Mouse (Mus musculus) embryonic facial prominence, embryonic 13.5 days (tissue): ENCODE results near the gene Tmem120a. TPM values are rescaled to one million over a fixed set of nuclear protein-coding genes. Genes with fewer than 3 reads are reported as not detected.

Experiments used
- ATAC-seq: fragments of 200-750 bp; cut with Nextera tagmentation; 2 replicates; pipeline ENCODE4 v1.8.0; 2017; ENCODE audit warnings: low read depth; ENCODE audit not compliant: insufficient number of reproducible peaks, insufficient read depth, low FRiP score, low TSS enrichment
- H3K27ac ChIP-seq: fragments of 300-500 bp; sonication (generic); 2 replicates; pipeline ENCODE4 v1.5.1; 2015; ENCODE audit warnings: moderate library complexity, mild to moderate bottlenecking, inconsistent platforms
- H3K27me3 ChIP-seq: fragments of 300-500 bp; sonication (generic); 2 replicates; pipeline ENCODE4 v1.6.1; 2015; ENCODE audit warnings: mild to moderate bottlenecking, inconsistent platforms
- H3K36me3 ChIP-seq: fragments of 300-500 bp; sonication (generic); 2 replicates; pipeline ENCODE4 v1.6.1; 2015; ENCODE audit warnings: mild to moderate bottlenecking, inconsistent platforms
- H3K4me1 ChIP-seq: fragments of 300-500 bp; sonication (generic); 2 replicates; pipeline ENCODE4 v1.6.1; 2015; ENCODE audit warnings: inconsistent platforms
- H3K4me2 ChIP-seq: fragments of 300-500 bp; sonication (generic); 2 replicates; pipeline ENCODE4 v1.6.1; 2015; ENCODE audit warnings: moderate library complexity, mild to moderate bottlenecking, inconsistent platforms
- H3K4me3 ChIP-seq: fragments of 300-500 bp; sonication (generic); 2 replicates; pipeline ENCODE4 v1.5.1; 2015; ENCODE audit warnings: mild to moderate bottlenecking, inconsistent platforms
- H3K9ac ChIP-seq: fragments of 300-500 bp; sonication (generic); 2 replicates; pipeline ENCODE4 v1.6.1; 2015; ENCODE audit warnings: mild to moderate bottlenecking, inconsistent platforms
- H3K9me3 ChIP-seq: fragments of 300-500 bp; sonication (generic); 2 replicates; pipeline ENCODE4 v1.6.1; 2016; ENCODE audit warnings: inconsistent platforms
- WGBS: fragments of 180-500 bp; shearing (Covaris S2); methylation state at CpG from one replicate; pipeline ENCODE4 v1.1.7; 2015; ENCODE audit warnings: mixed read lengths; 5-methylcytosine and 5-hydroxymethylcytosine counted together
- polyA plus RNA-seq: library from polyadenylated mRNA; unstranded; fragments of >200 nt; fragmentation: Nextera tagmentation; extraction: Ambion mirVana; gene quantifications from 2 replicates; pipeline ENCODE4 v1.2.1, GENCODE M21; 2015

Tmem120a gene
- polyA plus RNA-seq, 1 experiment from 2014 or later: 46.8 TPM

- H3K27me3 ChIP-seq: no peaks in the 10 kb centered on the region
- 91% methylated on average over 10 of the region's 10 CpGs for WGBS
- no peaks in the 10 kb centered on the region for H3K9me3 ChIP-seq
- ATAC-seq: no peak
- peaks cover 79% of the 10 kb centered on the region for H3K36me3 ChIP-seq
- H3K9ac ChIP-seq: no peak overlapping the region
- H3K4me3 ChIP-seq: no peak overlapping the region
- no peak overlapping the region for H3K4me2 ChIP-seq
- peaks cover 17% of the 10 kb centered on the region for H3K4me1 ChIP-seq
- H3K27ac ChIP-seq: no peak overlapping the region
These were observed 13.3 kb downstream of the Tmem120a start for GRCm38 (mm10) chr5:135730916-135731315.

DNA sequence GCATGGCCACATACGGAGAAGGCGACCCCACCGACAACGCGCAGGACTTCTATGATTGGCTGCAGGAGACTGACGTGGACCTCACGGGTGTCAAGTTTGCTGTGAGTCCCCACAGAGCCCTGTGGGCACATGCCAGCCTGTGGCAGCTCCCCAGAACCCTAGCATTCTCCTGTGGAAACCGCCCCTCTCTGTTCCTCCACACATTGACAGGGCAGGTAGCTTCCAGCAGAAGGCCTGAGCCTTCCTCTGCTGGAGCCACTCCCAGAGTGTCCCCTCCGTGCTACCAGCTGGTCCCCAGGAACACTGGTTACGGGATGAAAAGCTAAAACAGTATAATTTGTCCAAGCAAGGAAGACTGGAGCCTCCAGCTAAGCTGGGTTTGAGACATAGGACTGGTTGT lies 14.0 kb downstream of the Tmem120a start:
- Histone ChIP-seq H3K4me1 (peaks cover 24% of the 10 kb centered on the region), H3K9ac (no peak overlapping the region), H3K9me3 (no peaks in the 10 kb centered on the region), H3K27me3 (no peaks in the 10 kb centered on the region), H3K4me3 (no peak overlapping the region), H3K36me3 (peaks cover 73% of the 10 kb centered on the region), H3K27ac (no peak overlapping the region), H3K4me2 (no peak overlapping the region)
- ATAC-seq: no peak
- WGBS: 93% methylated on average over 10 of the region's 10 CpGs

DNA sequence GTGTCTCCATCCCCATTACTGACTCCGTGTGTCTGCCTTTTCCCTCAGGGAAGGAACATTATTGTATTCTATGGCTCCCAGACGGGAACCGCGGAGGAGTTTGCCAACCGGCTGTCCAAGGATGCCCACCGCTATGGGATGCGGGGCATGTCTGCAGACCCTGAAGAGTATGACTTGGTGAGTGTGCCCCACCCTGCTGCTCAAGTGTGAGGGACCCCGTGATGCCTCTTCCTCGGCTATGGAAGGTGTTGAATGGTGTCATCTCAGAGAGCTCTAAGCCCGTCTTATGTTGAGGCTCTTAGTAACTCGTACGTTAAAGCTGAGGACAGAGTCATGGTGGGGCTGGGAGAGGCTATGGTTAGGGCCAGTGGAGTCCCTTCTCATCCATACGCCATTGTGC lies 14.9 kb downstream of the Tmem120a start:
- Histone ChIP-seq H3K4me2 (no peak overlapping the region), H3K4me3 (no peak overlapping the region), H3K9me3 (no peaks in the 10 kb centered on the region), H3K9ac (no peak overlapping the region), H3K27ac (no peak overlapping the region), H3K27me3 (no peaks in the 10 kb centered on the region), H3K36me3 (peaks cover 63% of the 10 kb centered on the region), H3K4me1 (peaks cover 33% of the 10 kb centered on the region)
- no peak for ATAC-seq
- 91% methylated on average over 13 of the region's 13 CpGs for WGBS

- Histone ChIP-seq H3K4me2 (no peak overlapping the region), H3K4me1 (peaks cover 41% of the 10 kb centered on the region), H3K4me3 (no peak overlapping the region), H3K9ac (no peak overlapping the region), H3K36me3 (peaks cover 54% of the 10 kb centered on the region), H3K27ac (no peak overlapping the region), H3K27me3 (no peaks in the 10 kb centered on the region), H3K9me3 (no peaks in the 10 kb centered on the region)
- 94% methylated on average over 13 of the region's 13 CpGs for WGBS
- no peak for ATAC-seq
These were observed 15.9 kb downstream of the Tmem120a start for GRCm38 (mm10) chr5:135728361-135728760.

DNA sequence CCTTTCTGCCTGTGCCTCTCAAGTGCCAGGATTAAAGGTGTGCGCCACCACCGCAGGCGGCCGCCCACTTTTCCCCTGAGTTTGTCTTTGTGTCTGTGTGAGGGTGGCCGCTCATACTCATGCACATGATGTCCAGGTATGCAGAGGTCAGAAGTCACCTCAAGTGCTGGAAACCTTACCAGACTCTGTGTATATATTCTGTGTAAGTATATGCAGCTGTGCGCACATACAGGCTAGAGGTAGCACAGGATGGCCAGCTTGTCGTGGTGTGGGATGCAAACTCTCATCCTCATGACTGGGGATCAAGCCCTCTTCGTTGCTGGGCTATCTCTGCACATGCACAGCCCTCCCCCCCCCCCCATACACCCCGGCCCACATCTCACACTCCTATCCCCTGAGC lies 16.4 kb downstream of the Tmem120a start:
- Histone ChIP-seq H3K4me3 (no peak overlapping the region), H3K4me1 (peaks cover 44% of the 10 kb centered on the region), H3K9ac (no peak overlapping the region), H3K36me3 (peaks cover 49% of the 10 kb centered on the region), H3K9me3 (no peaks in the 10 kb centered on the region), H3K4me2 (no peak overlapping the region), H3K27ac (no peak overlapping the region), H3K27me3 (no peaks in the 10 kb centered on the region)
- WGBS: 88% methylated on average over 9 of the region's 9 CpGs
- no peak for ATAC-seq

DNA sequence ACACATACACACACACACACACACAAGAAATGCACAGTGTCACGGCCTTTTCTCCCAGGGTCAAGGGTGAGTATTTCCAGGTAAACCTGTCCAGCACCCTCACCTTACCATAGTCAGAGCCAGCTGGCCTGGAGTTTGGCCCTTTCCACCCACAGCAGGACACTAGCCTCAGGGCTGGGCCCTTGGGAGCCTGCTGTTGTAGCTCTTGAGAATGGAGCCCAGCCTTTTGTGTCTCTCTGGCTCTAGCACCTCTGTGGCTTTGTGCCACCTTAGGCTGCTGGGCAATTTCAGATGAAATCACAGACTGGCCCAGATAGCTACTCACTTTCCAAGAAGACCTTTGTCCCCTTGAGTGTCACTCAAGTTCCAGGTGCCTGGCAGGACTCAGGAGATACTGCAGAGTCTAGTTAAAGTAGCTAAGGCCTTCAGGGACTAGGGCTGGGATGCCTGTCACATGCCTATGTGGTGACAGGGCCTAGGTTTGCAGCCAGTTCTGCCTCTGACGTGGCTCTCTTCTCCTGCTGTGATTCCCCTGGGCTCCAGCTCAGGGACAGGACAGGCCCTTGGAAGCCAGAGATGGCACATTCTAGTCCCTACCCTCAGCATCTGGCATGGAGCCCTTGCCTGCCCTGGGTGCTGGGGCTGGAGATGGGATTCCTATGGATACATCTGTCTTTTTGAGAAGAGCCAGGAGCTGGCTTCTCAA lies 17.5 kb downstream of the Tmem120a start:
- peaks cover 38% of the 10 kb centered on the region for H3K36me3 ChIP-seq

DNA sequence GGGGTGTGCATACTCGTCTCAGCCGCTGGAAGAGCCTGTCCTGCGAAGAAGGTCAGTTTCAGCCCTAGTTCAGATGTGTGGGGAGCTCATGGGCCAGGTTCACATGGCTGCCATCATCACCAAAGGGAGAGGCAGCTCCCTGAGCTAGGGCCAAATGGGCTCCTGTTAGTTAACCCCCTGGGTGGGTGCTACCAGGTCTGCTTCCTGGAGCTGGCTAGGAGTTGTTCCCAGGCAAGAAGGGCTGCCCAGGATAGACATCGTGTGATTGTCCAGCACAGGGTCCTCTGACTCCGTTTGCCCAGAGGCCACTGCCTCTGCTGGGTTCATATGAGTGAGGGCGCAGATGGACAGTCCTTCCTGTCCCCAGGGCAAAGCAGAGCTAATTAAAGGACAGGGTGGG lies 18.3 kb downstream of the Tmem120a start:
- Histone ChIP-seq H3K27me3 (no peaks in the 10 kb centered on the region), H3K4me1 (peaks cover 44% of the 10 kb centered on the region), H3K4me2 (peak overlapping the region; percentile 54), H3K9me3 (no peaks in the 10 kb centered on the region), H3K9ac (peak overlapping the region; percentile 56), H3K36me3 (peaks cover 30% of the 10 kb centered on the region), H3K4me3 (peak overlapping the region; percentile 28), H3K27ac (peak overlapping the region; percentile 89)
- WGBS: 24% methylated on average over 6 of the region's 6 CpGs
- no peak for ATAC-seq

More for the DNA sequence above, 17.5 kb downstream of the Tmem120a start:
- no peak overlapping the region for H3K4me3 ChIP-seq
- ATAC-seq: no peak
- H3K27ac ChIP-seq: peak overlapping the region; percentile 89; the same call in 1 of the 2 replicates
- peaks cover 44% of the 10 kb centered on the region for H3K4me1 ChIP-seq
- no peaks in the 10 kb centered on the region for H3K9me3 ChIP-seq
- peak overlapping the region; percentile 56; the same call in 1 of the 2 replicates for H3K9ac ChIP-seq
- H3K27me3 ChIP-seq: no peaks in the 10 kb centered on the region
- peak overlapping the region; percentile 54 for H3K4me2 ChIP-seq
- 72% methylated on average over 2 of the region's 2 CpGs for WGBS

DNA sequence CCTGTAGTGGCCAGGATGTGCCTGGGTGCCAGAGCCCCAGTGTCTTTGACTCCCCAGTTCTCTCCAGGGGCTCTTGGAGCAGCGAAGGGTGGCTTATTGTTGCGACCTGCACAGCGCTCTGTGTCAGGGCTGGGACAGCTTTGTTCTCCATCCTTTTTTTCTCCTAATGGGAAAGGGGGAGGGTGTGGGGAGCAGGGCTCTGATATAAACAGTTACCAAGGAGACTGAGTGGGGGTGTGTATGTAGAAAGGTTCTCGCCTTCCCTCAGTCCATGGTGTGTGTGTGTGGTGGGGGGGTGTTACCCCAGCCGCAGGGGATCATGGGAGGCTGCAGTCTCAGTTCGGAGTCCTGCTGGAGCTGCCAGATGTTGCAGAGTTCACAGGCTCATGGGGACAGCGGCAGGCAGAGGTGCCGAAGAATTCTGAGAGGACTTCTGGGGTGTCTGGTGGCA lies 18.8 kb downstream of the Tmem120a start:
- peak overlapping the region; percentile 56 for H3K9ac ChIP-seq
- peak overlapping the region; percentile 28 for H3K4me3 ChIP-seq
- peaks cover 24% of the 10 kb centered on the region for H3K36me3 ChIP-seq
- H3K27ac ChIP-seq: peak overlapping the region; percentile 89
- 6% methylated on average over 8 of the region's 8 CpGs for WGBS
- peak; percentile 67 for ATAC-seq
- peak overlapping the region; percentile 54 for H3K4me2 ChIP-seq
- peaks cover 44% of the 10 kb centered on the region for H3K4me1 ChIP-seq
- H3K9me3 ChIP-seq: no peaks in the 10 kb centered on the region
- H3K27me3 ChIP-seq: no peaks in the 10 kb centered on the region

DNA sequence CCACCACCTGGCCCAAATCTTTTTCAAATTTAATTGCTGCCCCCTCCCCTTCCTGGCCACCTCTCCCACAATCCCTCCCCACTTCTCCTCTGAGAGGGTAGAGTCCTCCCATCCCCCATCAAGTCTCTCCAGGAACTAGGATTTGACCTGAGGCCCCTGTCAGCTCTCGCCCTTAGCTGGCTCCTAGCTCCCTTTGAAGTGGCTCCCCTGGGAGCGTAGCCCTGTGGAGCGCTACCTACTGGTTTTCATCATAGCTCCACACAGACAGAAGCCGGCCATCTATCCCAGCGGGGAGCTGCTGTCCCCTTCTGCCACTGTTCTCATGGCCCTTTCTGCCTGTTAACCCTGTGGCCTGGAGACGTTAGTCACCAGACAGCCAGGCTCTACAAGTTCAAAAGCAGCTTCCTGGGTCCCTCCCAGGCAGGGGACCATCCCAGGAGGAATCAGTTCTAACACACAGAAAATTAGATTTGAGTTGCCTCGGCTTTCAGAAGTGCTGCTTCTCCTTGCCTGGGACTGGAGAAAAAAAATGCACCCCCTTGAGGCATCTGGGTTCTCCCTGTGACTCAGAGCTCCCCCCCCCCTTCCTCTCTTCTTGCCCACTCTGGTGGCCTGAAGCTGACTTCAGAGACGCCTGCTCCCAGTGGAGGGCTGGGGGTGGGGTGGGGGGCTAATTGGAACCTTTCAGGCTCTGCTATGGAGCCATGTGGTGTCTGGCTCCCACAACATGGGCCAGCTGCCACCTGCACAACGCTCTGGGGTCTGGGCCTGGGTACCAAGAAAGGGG lies 19.5 kb downstream of the Tmem120a start:
- Histone ChIP-seq H3K4me2 (peak overlapping the region; percentile 54), H3K9me3 (no peaks in the 10 kb centered on the region), H3K36me3 (peaks cover 21% of the 10 kb centered on the region), H3K4me3 (no peak overlapping the region), H3K9ac (peak overlapping the region; percentile 56; the same call in 1 of the 2 replicates), H3K27me3 (no peaks in the 10 kb centered on the region), H3K27ac (peak overlapping the region; percentile 89), H3K4me1 (peaks cover 48% of the 10 kb centered on the region)
- 0 out of 2 replicates have a peak, but pooled peaks have one; percentile 23 for ATAC-seq
- WGBS: 7% methylated on average over 9 of the region's 9 CpGs

GRCm38 (mm10) chr5:135723165-135723751 lies 21.0 kb downstream of the Tmem120a start:
- ATAC-seq: no peak
- Histone ChIP-seq H3K4me1 (peaks cover 49% of the 10 kb centered on the region), H3K36me3 (peaks cover 15% of the 10 kb centered on the region), H3K27me3 (no peaks in the 10 kb centered on the region), H3K4me2 (no peak overlapping the region), H3K4me3 (no peak overlapping the region), H3K9ac (no peak overlapping the region), H3K9me3 (no peaks in the 10 kb centered on the region), H3K27ac (no peak overlapping the region)
- WGBS: 64% methylated on average over 3 of the region's 3 CpGs

- H3K4me2 ChIP-seq: no peak overlapping the region
- ATAC-seq: no peak
- WGBS: 83% methylated on average over 11 of the region's 11 CpGs
- H3K27ac ChIP-seq: no peak overlapping the region
- no peaks in the 10 kb centered on the region for H3K27me3 ChIP-seq
- H3K36me3 ChIP-seq: peaks cover 23% of the 10 kb centered on the region
- no peak overlapping the region for H3K9ac ChIP-seq
- H3K9me3 ChIP-seq: no peaks in the 10 kb centered on the region
- peaks cover 43% of the 10 kb centered on the region for H3K4me1 ChIP-seq
- no peak overlapping the region for H3K4me3 ChIP-seq
These were observed 22.1 kb downstream of the Tmem120a start for GRCm38 (mm10) chr5:135722121-135722520.
